Mouse (Mus musculus): Measurements from ENCODE around the gene Rrad. TPM values are rescaled to one million over a fixed set of nuclear protein-coding genes. Genes with fewer than 3 reads are reported as not detected.

The Rrad gene
- polyA plus RNA-seq (2015; fragmentation: Nextera tagmentation; extraction: Ambion mirVana): 3.8 and 4.9 TPM in 2 replicates

GRCm38 (mm10) chr8:104630981-104631663, at the start of gene Rrad:
Gene Rrad, minus strand, starts transcription at chr8:104631327.

DNA sequence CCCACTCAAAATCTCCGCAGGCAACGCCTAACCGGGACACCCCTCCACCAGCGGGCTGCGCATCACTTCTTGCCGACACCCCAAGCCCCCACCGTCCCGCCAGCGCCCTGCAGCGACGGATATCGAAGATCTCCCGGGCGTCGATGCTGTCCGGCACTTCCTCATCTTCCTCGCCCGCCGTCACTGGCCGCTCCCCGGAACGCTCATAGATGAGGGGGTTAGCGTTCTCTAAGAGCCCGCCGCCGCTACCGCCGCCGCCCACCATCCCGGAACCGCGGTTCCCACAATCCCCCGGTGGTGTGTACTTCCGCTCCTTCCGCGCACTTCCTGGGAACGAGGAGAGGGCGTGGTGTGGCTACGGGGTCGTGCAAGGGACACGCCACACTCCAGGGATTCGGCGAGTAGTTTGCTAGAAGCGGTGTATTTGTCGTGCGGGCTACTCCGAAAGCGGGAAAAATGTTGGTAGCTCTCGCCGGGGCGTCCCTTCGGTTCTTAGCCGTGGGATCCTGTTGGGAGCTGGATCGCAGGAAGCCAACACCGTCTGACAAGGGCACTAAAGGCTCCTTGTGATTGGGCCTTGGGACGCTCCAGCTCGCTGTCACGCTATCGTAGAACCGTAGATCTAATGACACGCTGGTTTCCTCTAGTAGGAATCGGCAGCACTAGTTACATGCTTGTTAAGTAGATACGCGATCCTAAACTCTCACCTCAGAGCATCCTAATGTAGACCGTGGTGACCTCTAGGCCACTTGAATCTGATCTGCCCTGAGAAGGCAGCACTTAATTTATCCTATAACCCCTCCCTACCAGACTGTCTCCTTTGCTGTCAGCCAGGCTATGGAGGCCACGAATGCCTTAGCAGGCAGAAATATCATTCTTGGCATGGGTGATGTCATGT, 10.5 kb upstream of the Rrad start, which contains the start of gene Ciao2b:
Gene Ciao2b (minus strand): TSS at position 540 of the 898 bp plus-strand sequence.

GRCm38 (mm10) chr8:104624161-104624560, 7.0 kb downstream of the Rrad start, which contains the start of gene Cdh16:
Gene Cdh16, minus strand, starts transcription at chr8:104624396.

DNA sequence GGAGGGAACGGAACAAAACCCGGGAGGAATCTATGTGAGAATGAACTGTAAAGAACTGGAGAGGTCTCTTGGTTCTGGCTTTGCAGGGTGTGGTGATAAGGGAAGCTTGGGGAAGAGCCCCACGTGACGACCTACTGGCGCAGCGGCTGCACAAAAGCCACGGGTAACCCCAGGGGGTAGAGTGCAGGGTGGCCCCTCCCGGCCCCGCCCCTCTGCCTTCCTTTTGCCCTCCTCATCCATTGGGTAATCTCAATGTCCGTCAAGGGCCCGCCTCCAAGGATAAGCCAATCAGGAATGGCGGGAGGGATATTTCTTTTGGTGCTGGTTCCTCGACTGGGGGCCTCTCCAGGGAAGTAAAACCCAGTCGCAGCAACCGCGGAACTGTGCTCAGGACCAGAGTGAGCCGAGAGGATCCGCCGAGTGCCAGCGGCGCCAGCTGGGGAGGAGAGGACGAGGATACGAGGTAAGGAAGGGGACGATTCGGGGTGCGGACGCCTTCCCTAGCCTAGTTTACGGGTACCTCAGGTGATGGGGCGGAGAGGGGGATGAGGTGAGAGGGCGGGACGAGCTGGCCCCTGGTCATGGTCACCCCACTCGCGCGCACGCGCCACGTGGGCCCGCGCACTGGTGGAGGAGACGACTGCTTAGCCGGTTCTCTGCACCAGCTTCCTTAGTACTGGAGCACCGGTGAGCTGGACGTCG, 39.8 kb downstream of the Rrad start, which contains the start of gene Pdp2:
Gene Pdp2 (plus strand): TSS at position 319 of the 702 bp plus-strand sequence.

Other genes with a start within 250 kb of the Rrad start
- gene Cmtm4, start 235.5 kb downstream of the Rrad start, polyA plus RNA-seq (2015; fragmentation: Nextera tagmentation; extraction: Ambion mirVana): 3.6 TPM in 2 replicates
- gene Dync1li2, start 188.3 kb downstream of the Rrad start, polyA plus RNA-seq (2015; fragmentation: Nextera tagmentation; extraction: Ambion mirVana): 64.4 and 64.5 TPM in 2 replicates
- 0.75 and 0.86 TPM in 2 replicates for gene Terb1, start 121.4 kb downstream of the Rrad start, polyA plus RNA-seq (2015; fragmentation: Nextera tagmentation; extraction: Ambion mirVana)
- gene Nae1, start 96.7 kb downstream of the Rrad start, polyA plus RNA-seq (2015; fragmentation: Nextera tagmentation; extraction: Ambion mirVana): 80.8 and 85.7 TPM in 2 replicates
- 2.8 and 3.6 TPM in 2 replicates for gene Car7, start 96.6 kb downstream of the Rrad start, polyA plus RNA-seq (2015; fragmentation: Nextera tagmentation; extraction: Ambion mirVana)
- gene Pdp2, start 39.9 kb downstream of the Rrad start, polyA plus RNA-seq (2015; fragmentation: Nextera tagmentation; extraction: Ambion mirVana): 14.1 and 15.3 TPM in 2 replicates
- gene Cdh16, start 6.9 kb downstream of the Rrad start, polyA plus RNA-seq (2015; fragmentation: Nextera tagmentation; extraction: Ambion mirVana): not detected in 2 replicates
- gene Ciao2b, start 10.6 kb upstream of the Rrad start, polyA plus RNA-seq (2015; fragmentation: Nextera tagmentation; extraction: Ambion mirVana): 107 and 112 TPM in 2 replicates
- gene Ces2a, start 102.7 kb upstream of the Rrad start, polyA plus RNA-seq (2015; fragmentation: Nextera tagmentation; extraction: Ambion mirVana): not detected in 2 replicates
- gene Ces2b, start 200.2 kb upstream of the Rrad start, polyA plus RNA-seq (2015; fragmentation: Nextera tagmentation; extraction: Ambion mirVana): 0.17 and 0.18 TPM in 2 replicates
- gene Ces2c, start 215.7 kb upstream of the Rrad start, polyA plus RNA-seq (2015; fragmentation: Nextera tagmentation; extraction: Ambion mirVana): not detected in 2 replicates

Measured in neural tube, postnatal 0 days (tissue).